In the genomic region with DNA sequence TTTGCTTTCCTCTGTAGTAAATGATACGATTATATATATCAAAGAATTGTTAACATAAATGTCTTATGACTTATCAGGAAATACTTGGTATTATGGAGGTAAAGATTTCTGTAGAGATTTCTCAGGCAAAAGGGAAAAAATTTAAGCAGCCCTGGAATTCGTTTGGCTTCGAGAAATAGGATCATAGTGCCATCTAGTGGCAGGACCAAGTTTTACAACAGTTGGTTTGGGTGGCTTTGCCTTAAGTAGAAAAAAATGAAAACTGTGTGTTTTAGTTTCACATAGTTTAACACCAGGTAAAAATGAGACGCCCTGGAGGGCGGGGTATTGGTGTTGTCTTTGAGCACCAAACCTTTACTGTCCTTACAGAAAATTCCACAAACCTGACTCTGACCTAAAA, we compare ENCODE assay signal across 9 mouse cellular contexts. TPM values are rescaled to one million over a fixed set of nuclear protein-coding genes. Genes with fewer than 3 reads are reported as not detected.
DNase-seq lines count a peak whose midpoint lies in the region; ATAC-seq and TF ChIP-seq lines count a peak whose summit lies in the region.
"Had no signal": no experiment of that assay in that cellular context is flagged by ENCODE, and none has a peak within 500 bp of the region (broad histone marks: within the 10 kb centered on the region; RNA-seq: fewer than 3 reads in every experiment).

No protein-coding gene starts in this region.

- TF ChIP-seq POLR2A in CH12.LX (IDR thresholded peaks at IDR 0.05; ENCODE audit: low read depth, low read length): no peak

- no peaks in the 10 kb centered on the region for H3K9me3 ChIP-seq in hindbrain, embryonic 14.5 days (ENCODE audit: control insufficient read depth, low read length)
- no peaks in the 10 kb centered on the region for H3K9me3 ChIP-seq in hindbrain, embryonic 12.5 days (replicated peaks)
- H3K9me3 ChIP-seq in CH12.LX (replicated peaks; ENCODE audit: low read length): no peaks in the 10 kb centered on the region
- no peaks in the 10 kb centered on the region for H3K9me3 ChIP-seq in midbrain, embryonic 14.5 days (ENCODE audit: control insufficient read depth, low read length)
- H3K9me3 ChIP-seq: embryonic facial prominence, embryonic 13.5 days had no signal

- no peaks in the 10 kb centered on the region for H3K36me3 ChIP-seq in hindbrain, embryonic 14.5 days (replicated peaks; ENCODE audit: control insufficient read depth, insufficient read depth)
- no peaks in the 10 kb centered on the region for H3K36me3 ChIP-seq in hindbrain, embryonic 12.5 days
- no peaks in the 10 kb centered on the region for H3K36me3 ChIP-seq in CH12.LX (replicated peaks in 1 of 2; ENCODE audit: control insufficient read depth in 1 of 2, insufficient read depth in 1 of 2, low read length in 1 of 2)
- no peaks in the 10 kb centered on the region for H3K36me3 ChIP-seq in midbrain, embryonic 14.5 days (ENCODE audit: control insufficient read depth, insufficient read depth, low read length)
- H3K36me3 ChIP-seq: embryonic facial prominence, embryonic 13.5 days had no signal

- no peaks in the 10 kb centered on the region for H3K79me2 ChIP-seq in CH12.LX (replicated peaks; ENCODE audit: control insufficient read depth, extremely low read depth, insufficient read depth, poor library complexity, severe bottlenecking)

- no peak for TF ChIP-seq EP300 in CH12.LX (IDR thresholded peaks at IDR 0.05; ENCODE audit: low read length)

- peak; percentile 96 for DNase-seq in hindbrain, embryonic 14.5 days (ENCODE audit: low spot score)
- peak; percentile 61 for DNase-seq in CH12.LX (ENCODE audit: extremely low read depth)
- peak; percentile 40 for DNase-seq in c-Kit-negative CD71-positive TER-119-positive erythroid progenitor cells, embryonic 14.5 days (ENCODE audit: low read depth, low spot score)
- peak; percentile 85 for DNase-seq in forelimb bud, embryonic 11.5 days (ENCODE audit: low read depth, low spot score)
- DNase-seq in layer of hippocampus, adult 2 months (ENCODE audit: low spot score in 2 of 2): peak; percentile 56 to 82
- peak; percentile 93 for DNase-seq in midbrain, embryonic 14.5 days
- peak; percentile 38 for DNase-seq in thymus, postnatal 25 days

- 7% methylated on average over 5 of the region's 5 CpGs for WGBS in hindbrain, embryonic 14.5 days
- WGBS in hindbrain, embryonic 12.5 days: 13% methylated on average over 5 of the region's 5 CpGs
- 5% methylated on average over 5 of the region's 5 CpGs for WGBS in midbrain, embryonic 14.5 days

- no peak for ATAC-seq in hindbrain, embryonic 14.5 days (ENCODE audit: low FRiP score)
- ATAC-seq in hindbrain, embryonic 12.5 days (ENCODE audit: low FRiP score): no peak
- ATAC-seq in midbrain, embryonic 14.5 days (ENCODE audit: low FRiP score, low TSS enrichment): no peak

- H3K4me2 ChIP-seq in hindbrain, embryonic 14.5 days (replicated peaks): no peak overlapping the region
- H3K4me2 ChIP-seq in hindbrain, embryonic 12.5 days (replicated peaks): no peak overlapping the region
- H3K4me2 ChIP-seq in CH12.LX (ENCODE audit: insufficient read depth, low read depth, poor library complexity, severe bottlenecking): peak overlapping the region; percentile 83; the same call in 1 of the 2 replicates
- H3K4me2 ChIP-seq in midbrain, embryonic 14.5 days (ENCODE audit: low read length): no peak overlapping the region
- H3K4me2 ChIP-seq: embryonic facial prominence, embryonic 13.5 days had no signal

- peak; percentile 76 for TF ChIP-seq RAD21 in CH12.LX (IDR thresholded peaks at IDR 0.05; ENCODE audit: low read depth, low read length)

- dilution Hi-C loops in CH12.LX (cut with MboI; ENCODE audit: extremely low pct_ligation_motif_present, extremely low pct_unique_long_range_greater_than_20kb, low sequenced_read_pairs): no loop called here

- H3K9ac ChIP-seq in hindbrain, embryonic 14.5 days: no peak overlapping the region
- no peak overlapping the region for H3K9ac ChIP-seq in hindbrain, embryonic 12.5 days
- H3K9ac ChIP-seq in CH12.LX (ENCODE audit: insufficient read depth, low read depth): no peak overlapping the region
- H3K9ac ChIP-seq in midbrain, embryonic 14.5 days (replicated peaks; ENCODE audit: low read length): no peak overlapping the region
- H3K9ac ChIP-seq: embryonic facial prominence, embryonic 13.5 days had no signal

- peak; percentile 61 to 77 for TF ChIP-seq CTCF in CH12.LX (conservative IDR thresholded peaks at IDR 0.05 in 1 of 2, IDR thresholded peaks at IDR 0.05 in 1 of 2; ENCODE audit: low read depth in 2 of 2, low read length in 2 of 2)
- peak; percentile 92 for TF ChIP-seq CTCF in layer of hippocampus, adult 2 months (conservative IDR thresholded peaks at IDR 0.05)

- H3K4me3 ChIP-seq in hindbrain, embryonic 14.5 days (replicated peaks; ENCODE audit: low read length): no peak overlapping the region
- no peak overlapping the region for H3K4me3 ChIP-seq in hindbrain, embryonic 12.5 days
- H3K4me3 ChIP-seq in CH12.LX (replicated peaks in 1 of 3; ENCODE audit: low read depth in 2 of 3, low read length in 2 of 3, poor library complexity in 1 of 3): no peak overlapping the region
- no peak overlapping the region for H3K4me3 ChIP-seq in layer of hippocampus, adult 2 months
- no peak overlapping the region for H3K4me3 ChIP-seq in midbrain, embryonic 14.5 days (replicated peaks; ENCODE audit: low read depth, low read length)
- H3K4me3 ChIP-seq: embryonic facial prominence, embryonic 13.5 days had no signal

- no peak overlapping the region for H3K27ac ChIP-seq in hindbrain, embryonic 14.5 days
- H3K27ac ChIP-seq in hindbrain, embryonic 12.5 days: no peak overlapping the region
- H3K27ac ChIP-seq in CH12.LX (ENCODE audit: insufficient read depth, low read depth): no peak overlapping the region
- H3K27ac ChIP-seq in layer of hippocampus, adult 2 months: no peak overlapping the region
- H3K27ac ChIP-seq in midbrain, embryonic 14.5 days (replicated peaks; ENCODE audit: low read depth, low read length): no peak overlapping the region
- H3K27ac ChIP-seq: embryonic facial prominence, embryonic 13.5 days had no signal

- in situ Hi-C loops in CH12.LX (cut with MboI; ENCODE audit: low pct_ligation_motif_present, low pct_unique_long_range_greater_than_20kb, low sequenced_read_pairs): no loop called here

- no peaks in the 10 kb centered on the region for H3K27me3 ChIP-seq in hindbrain, embryonic 14.5 days (ENCODE audit: control insufficient read depth, insufficient read depth, low read length)
- H3K27me3 ChIP-seq in hindbrain, embryonic 12.5 days: no peaks in the 10 kb centered on the region
- H3K27me3 ChIP-seq in CH12.LX (replicated peaks): no peaks in the 10 kb centered on the region
- H3K27me3 ChIP-seq in midbrain, embryonic 14.5 days (ENCODE audit: control insufficient read depth, insufficient read depth, low read length): no peaks in the 10 kb centered on the region

- H3K4me1 ChIP-seq in hindbrain, embryonic 14.5 days (replicated peaks; ENCODE audit: control insufficient read depth, insufficient read depth, low read length): no peaks in the 10 kb centered on the region
- no peaks in the 10 kb centered on the region for H3K4me1 ChIP-seq in hindbrain, embryonic 12.5 days
- peaks cover 8 to 14% of the 10 kb centered on the region in 2 experiments for H3K4me1 ChIP-seq in CH12.LX (ENCODE audit: control insufficient read depth in 1 of 2, insufficient read depth in 2 of 2)
- peaks cover 5% of the 10 kb centered on the region for H3K4me1 ChIP-seq in midbrain, embryonic 14.5 days (ENCODE audit: control insufficient read depth, insufficient read depth, low read length)
- H3K4me1 ChIP-seq: embryonic facial prominence, embryonic 13.5 days had no signal

TF ChIP-seq in CH12.LX, 34 proteins besides CTCF, POLR2A, EP300 and RAD21:
- peak; percentile 48 for TF ChIP-seq SMC3 (IDR thresholded peaks at IDR 0.05; ENCODE audit: low read depth, low read length)
- TF ChIP-seq ZNF384 (IDR thresholded peaks at IDR 0.05; ENCODE audit: low read depth, low read length): peak; percentile 81
- no peak for TF ChIP-seq MYC (IDR thresholded peaks at IDR 0.05; ENCODE audit: low read depth, low read length)

RNA-seq across cellular contexts. Expression of a gene that starts 22.2 kb away (rescaled TPM):
- 0.62 and 0.74 TPM in 2 replicates for polyA plus RNA-seq in hindbrain, embryonic 14.5 days (2014; fragmentation: Nextera tagmentation; extraction: Ambion mirVana)
- 0.13 and 0.27 TPM in 2 replicates for polyA plus RNA-seq in hindbrain, embryonic 12.5 days (2016; fragmentation: Nextera tagmentation; extraction: Ambion mirVana)
- total RNA-seq in CH12.LX (2012; rRNA removed) (not detected in 2 replicates), CH12.LX (2014; rRNA removed) (not detected in 2 replicates)
- polyA plus RNA-seq in CH12.LX (2012; ENCODE audit: insufficient read length, low read depth): 0.16 TPM in 1 of 2 replicates, not detected in the other
- under 1 TPM; 0.91 to 0.97 TPM for total RNA-seq in layer of hippocampus, adult 2 months (2021)
- 0.20 TPM in 1 of 2 replicates, not detected in the other for polyA plus RNA-seq in midbrain, embryonic 14.5 days (2014; fragmentation: Nextera tagmentation; extraction: Ambion mirVana)

RNA-seq across cellular contexts. Expression of a gene that starts 50.6 kb away (rescaled TPM):
- polyA plus RNA-seq in hindbrain, embryonic 14.5 days (2014; fragmentation: Nextera tagmentation; extraction: Ambion mirVana): 292 and 314 TPM in 2 replicates
- polyA plus RNA-seq in hindbrain, embryonic 12.5 days (2016; fragmentation: Nextera tagmentation; extraction: Ambion mirVana): 264 and 270 TPM in 2 replicates
- total RNA-seq in CH12.LX (2012; rRNA removed) (51.4 and 61.7 TPM in 2 replicates), CH12.LX (2014; rRNA removed) (151 and 170 TPM in 2 replicates)
- 143 and 158 TPM in 2 replicates for polyA plus RNA-seq in CH12.LX (2012; ENCODE audit: insufficient read length, low read depth)
- total RNA-seq in layer of hippocampus, adult 2 months (2021): 100 to 1,000 TPM; 131 to 137 TPM
- polyA plus RNA-seq in midbrain, embryonic 14.5 days (2014; fragmentation: Nextera tagmentation; extraction: Ambion mirVana): 283 and 291 TPM in 2 replicates

Comparison
In these comparisons a context has a peak if more than half of its experiments do, and no peak if none do; other contexts are left out.
1. DNase-seq: peak in every context shown above with its lines; median percentile 96 in hindbrain, embryonic 14.5 days; 93 in midbrain, embryonic 14.5 days; 85 in forelimb bud, embryonic 11.5 days; 69 in layer of hippocampus, adult 2 months; 61 in CH12.LX; 40 in c-Kit-negative CD71-positive TER-119-positive erythroid progenitor cells, embryonic 14.5 days; 38 in thymus, postnatal 25 days.